Mouse (Mus musculus): ENCODE data around the gene Unc93a. TPM values are rescaled to one million over a fixed set of nuclear protein-coding genes. Genes with fewer than 3 reads are reported as not detected.

The Unc93a gene
- not detected for polyA plus RNA-seq (2017; shearing (Covaris generic))

DNA sequence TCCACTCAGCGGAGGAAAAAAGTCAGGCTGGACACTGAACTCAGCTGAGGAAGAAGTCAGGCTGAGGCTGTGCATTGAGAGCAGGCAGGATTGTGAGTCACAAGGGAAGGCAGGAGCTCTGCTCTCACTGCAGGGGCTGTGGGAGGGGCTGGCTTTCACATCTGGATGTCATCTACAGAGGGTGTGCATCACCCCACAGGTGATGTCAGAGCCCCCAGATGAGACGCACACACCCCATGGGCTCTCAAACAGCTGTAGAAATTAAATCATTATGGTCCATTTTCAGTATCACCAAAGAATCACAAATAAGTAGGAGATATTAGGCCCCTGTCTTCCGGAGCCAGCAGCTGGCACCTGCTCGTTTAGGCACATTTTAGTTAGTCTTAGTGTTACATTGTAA, at the start of gene Unc93a:
TSS of gene Unc93a (minus strand) at position 101 of the 400 bp plus-strand sequence.

DNA sequence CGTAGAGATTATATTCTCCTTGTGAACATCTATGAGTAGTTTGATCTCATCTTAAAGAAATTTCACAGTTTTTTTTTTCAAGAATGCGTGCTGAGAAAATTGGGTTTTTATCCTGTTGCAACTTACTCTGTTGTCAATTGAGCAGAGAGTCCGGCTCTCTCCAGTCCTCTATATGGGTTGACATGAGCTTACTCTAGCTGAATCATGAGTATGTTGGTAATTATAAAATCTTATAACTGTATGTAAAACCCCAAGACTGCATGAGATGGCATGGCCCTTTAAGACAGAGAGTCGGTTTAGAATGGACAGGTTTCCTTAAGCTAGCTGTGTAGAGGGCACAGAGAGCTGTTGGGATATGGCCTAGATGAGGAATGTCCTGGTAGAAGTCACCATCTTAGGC, 70.8 kb downstream of the Unc93a start, which contains the start of gene Tcp10b:
TSS of gene Tcp10b (plus strand) at position 301 of the 400 bp plus-strand sequence.

Other genes with a start within 250 kb of the Unc93a start
- gene Pnldc1, start 221.6 kb downstream of the Unc93a start, polyA plus RNA-seq (2017; shearing (Covaris generic)): 0.75 TPM
- gene Tcp1, start 216.1 kb downstream of the Unc93a start, polyA plus RNA-seq (2017; shearing (Covaris generic)): 263 TPM
- 134 TPM for gene Mrpl18, start 215.5 kb downstream of the Unc93a start, polyA plus RNA-seq (2017; shearing (Covaris generic))
- 0.33 TPM for gene Acat3, start 191.2 kb downstream of the Unc93a start, polyA plus RNA-seq (2017; shearing (Covaris generic))
- 40.7 TPM for gene Acat2, start 171.1 kb downstream of the Unc93a start, polyA plus RNA-seq (2017; shearing (Covaris generic))
- 22.3 TPM for gene Wtap, start 137.6 kb downstream of the Unc93a start, polyA plus RNA-seq (2017; shearing (Covaris generic))
- 121 TPM for gene Sod2, start 125.0 kb downstream of the Unc93a start, polyA plus RNA-seq (2017; shearing (Covaris generic))
- gene Gpr31b, start 79.5 kb downstream of the Unc93a start, polyA plus RNA-seq (2017; shearing (Covaris generic)): not detected
- gene Tcp10b, start 70.7 kb downstream of the Unc93a start, polyA plus RNA-seq (2017; shearing (Covaris generic)): not detected
- gene Smok2a, start 89.4 kb upstream of the Unc93a start, polyA plus RNA-seq (2017; shearing (Covaris generic)): not detected
- gene Smok2b, start 98.4 kb upstream of the Unc93a start, polyA plus RNA-seq (2017; shearing (Covaris generic)): 0.18 TPM
- not detected for gene Tcp10c, start 222.8 kb upstream of the Unc93a start, polyA plus RNA-seq (2017; shearing (Covaris generic))

Measured in activated CD4-positive, CD25-positive, alpha-beta regulatory T cell, adult 9 weeks (primary cell).